Mouse (Mus musculus) liver, embryonic 14.5 days (tissue): ENCODE measurements around the gene Hat1. TPM values are rescaled to one million over a fixed set of nuclear protein-coding genes. Genes with fewer than 3 reads are reported as not detected.

Experiments used
- ATAC-seq: fragments of 200-750 bp; cut with Nextera tagmentation; 2 replicates; pipeline ENCODE4 v1.8.0; 2017; ENCODE audit warnings: moderate number of reproducible peaks, mild to moderate bottlenecking, moderate library complexity; ENCODE audit not compliant: insufficient read depth
- DNase-seq, 3 experiments: peaks; one replicate each; pipeline ENCODE4 v3.0.0-alpha.2; 2012 to 2013; ENCODE audit warnings: low read depth in 3 of 3, low spot score in 3 of 3
- H3K27ac ChIP-seq: fragments of 300-500 bp; sonication (generic); 2 replicates; pipeline ENCODE4 v1.5.1; 2014; ENCODE audit warnings: moderate library complexity, mild to moderate bottlenecking, control low read depth, inconsistent platforms
- H3K27me3 ChIP-seq: fragments of 300-500 bp; sonication (generic); 2 replicates; pipeline ENCODE4 v1.6.1; 2014; ENCODE audit warnings: mild to moderate bottlenecking, low read length, moderate library complexity; ENCODE audit not compliant: control insufficient read depth, insufficient read depth
- H3K36me3 ChIP-seq: fragments of 300-500 bp; sonication (generic); replicated peaks from 2 replicates; pipeline ENCODE4 v1.6.1; 2014; ENCODE audit warnings: low read depth; ENCODE audit not compliant: control insufficient read depth, insufficient read depth
- H3K4me1 ChIP-seq, 2 experiments: fragments of 200-500 bp in 1 of 2; fragments of 300-500 bp in 1 of 2; sonication (generic) in 1 of 2; replicated peaks; 2 replicates each; pipeline ENCODE4 v1.6.1; 2012 to 2014; ENCODE audit warnings: antibody characterized with exemption in 1 of 2, inconsistent platforms in 1 of 2, low read length in 1 of 2; ENCODE audit not compliant: control insufficient read depth in 2 of 2, insufficient read depth in 2 of 2
- H3K4me2 ChIP-seq: fragments of 300-500 bp; sonication (generic); 2 replicates; pipeline ENCODE4 v1.6.1; 2014; ENCODE audit warnings: low read depth, mild to moderate bottlenecking, control low read depth, moderate library complexity
- H3K4me3 ChIP-seq, 2 experiments: fragments of 200-500 bp in 1 of 2; fragments of 300-500 bp in 1 of 2; sonication (generic) in 1 of 2; 2 replicates each; pipeline ENCODE4 v1.5.1; 2012 to 2014; ENCODE audit warnings: low read depth in 2 of 2, low read length in 2 of 2, mild to moderate bottlenecking in 2 of 2, control low read depth in 1 of 2, inconsistent platforms in 1 of 2, moderate library complexity in 1 of 2; ENCODE audit not compliant: insufficient read depth in 1 of 2
- H3K9ac ChIP-seq: fragments of 300-500 bp; sonication (generic); replicated peaks from 2 replicates; pipeline ENCODE4 v1.6.1; 2014; ENCODE audit warnings: mild to moderate bottlenecking, control low read depth, moderate library complexity
- H3K9me3 ChIP-seq: fragments of 300-500 bp; sonication (generic); 2 replicates; pipeline ENCODE4 v1.6.1; 2016; ENCODE audit warnings: low read length, mixed read lengths; ENCODE audit not compliant: control insufficient read depth
- CTCF ChIP-seq: IDR thresholded peaks from 2 replicates; pipeline ENCODE4 v1.5.1; 2016; ENCODE audit warnings: antibody characterized with exemption, low read depth, control low read depth
- EP300 ChIP-seq: IDR thresholded peaks from 2 replicates; pipeline ENCODE4 v1.6.1; 2016; ENCODE audit warnings: antibody characterized with exemption, low read depth
- WGBS: fragments of 180-500 bp; shearing (Covaris S2); extraction: QIAGEN DNeasy Blood & Tissue Kit; methylation state at CpG from one replicate; pipeline ENCODE4 v1.1.7; 2014; ENCODE audit not compliant: insufficient replicate concordance; 5-methylcytosine and 5-hydroxymethylcytosine counted together
- polyA plus RNA-seq, 2 experiments: library from polyadenylated mRNA; depleted of rRNA in 1 of 2; stranded (reverse) in 1 of 2; unstranded in 1 of 2; fragments of >200 nt; fragmentation: Nextera tagmentation in 1 of 2; extraction: Ambion mirVana in 1 of 2; gene quantifications; 2 replicates each; pipeline versions ENCODE4 v1.2.1 to v1.2.3; 2012 to 2014

The Hat1 gene
- polyA plus RNA-seq, 2 experiments, result 69.4 to 120 TPM

GRCm38 (mm10) chr2:71347732-71348490 is 40.8 kb upstream of the Hat1 start:
- no peak overlapping the region for H3K4me2 ChIP-seq

GRCm38 (mm10) chr2:71349511-71349910 is 39.2 kb upstream of the Hat1 start:
- no peak for DNase-seq

More at GRCm38 (mm10) chr2:71347732-71348490, 40.8 kb upstream of the Hat1 start:
- H3K9ac ChIP-seq, result no peak overlapping the region
- WGBS, result 84% methylated on average over 20 of the region's 20 CpGs
- H3K9me3 ChIP-seq, result no peaks in the 10 kb centered on the region
- H3K27ac ChIP-seq, result no peak overlapping the region
- H3K36me3 ChIP-seq, result no peaks in the 10 kb centered on the region
- H3K4me3 ChIP-seq, result no peak overlapping the region
- TF ChIP-seq CTCF (no peak), EP300 (no peak)
- H3K4me1 ChIP-seq, result no peaks in the 10 kb centered on the region
- no peak for ATAC-seq
- DNase-seq, result no peak
- no peaks in the 10 kb centered on the region for H3K27me3 ChIP-seq

GRCm38 (mm10) chr2:71350181-71350580 is 38.6 kb upstream of the Hat1 start:
- Histone ChIP-seq H3K27me3 (no peaks in the 10 kb centered on the region), H3K4me1 (peaks cover 0 to 2% of the 10 kb centered on the region in 2 experiments; a peak in 1 of 4 replicates), H3K4me2 (no peak overlapping the region), H3K36me3 (no peaks in the 10 kb centered on the region), H3K9ac (no peak overlapping the region), H3K27ac (no peak overlapping the region), H3K4me3 (no peak overlapping the region), H3K9me3 (no peaks in the 10 kb centered on the region)
- TF ChIP-seq CTCF (no peak), EP300 (no peak)
- DNase-seq, result no peak
- ATAC-seq, result no peak
- 76% methylated on average over 7 of the region's 7 CpGs for WGBS

More at GRCm38 (mm10) chr2:71349511-71349910, 39.2 kb upstream of the Hat1 start:
- no peak overlapping the region for H3K4me3 ChIP-seq
- H3K9me3 ChIP-seq, result no peaks in the 10 kb centered on the region
- no peak overlapping the region for H3K27ac ChIP-seq
- H3K4me2 ChIP-seq, result no peak overlapping the region
- peaks cover 0 to 2% of the 10 kb centered on the region in 2 experiments; a peak in 1 of 4 replicates for H3K4me1 ChIP-seq
- TF ChIP-seq CTCF (no peak), EP300 (no peak)
- no peak overlapping the region for H3K9ac ChIP-seq
- 70% methylated on average over 2 of the region's 2 CpGs for WGBS
- H3K27me3 ChIP-seq, result no peaks in the 10 kb centered on the region
- no peak for ATAC-seq
- H3K36me3 ChIP-seq, result no peaks in the 10 kb centered on the region

- DNase-seq (no peak), ATAC-seq (no peak)
- peaks cover 0 to 2% of the 10 kb centered on the region in 2 experiments; a peak in 1 of 4 replicates for H3K4me1 ChIP-seq
- no peaks in the 10 kb centered on the region for H3K27me3 ChIP-seq
- WGBS, result 83% methylated on average over 11 of the region's 11 CpGs
- no peak overlapping the region for H3K27ac ChIP-seq
- H3K9me3 ChIP-seq, result no peaks in the 10 kb centered on the region
- H3K4me2 ChIP-seq, result no peak overlapping the region
- H3K4me3 ChIP-seq, result no peak overlapping the region
- H3K36me3 ChIP-seq, result no peaks in the 10 kb centered on the region
- TF ChIP-seq EP300, result no peak
- TF ChIP-seq CTCF, result no peak
- H3K9ac ChIP-seq, result no peak overlapping the region
Measured at GRCm38 (mm10) chr2:71350904-71351726, 37.6 kb upstream of the Hat1 start.

- Histone ChIP-seq H3K4me3 (no peak overlapping the region), H3K27ac (no peak overlapping the region), H3K4me2 (no peak overlapping the region), H3K36me3 (no peaks in the 10 kb centered on the region), H3K4me1 (peaks cover 0 to 2% of the 10 kb centered on the region in 2 experiments; a peak in 1 of 4 replicates), H3K27me3 (no peaks in the 10 kb centered on the region), H3K9ac (no peak overlapping the region), H3K9me3 (no peaks in the 10 kb centered on the region)
- DNase-seq (no peak), ATAC-seq (no peak)
- TF ChIP-seq EP300 (no peak), CTCF (no peak)
- 84% methylated on average over 3 of the region's 3 CpGs for WGBS
Measured at GRCm38 (mm10) chr2:71351727-71351987, 37.1 kb upstream of the Hat1 start.
